ENCODE assay signal across 8 mouse cellular contexts in the genomic region with DNA sequence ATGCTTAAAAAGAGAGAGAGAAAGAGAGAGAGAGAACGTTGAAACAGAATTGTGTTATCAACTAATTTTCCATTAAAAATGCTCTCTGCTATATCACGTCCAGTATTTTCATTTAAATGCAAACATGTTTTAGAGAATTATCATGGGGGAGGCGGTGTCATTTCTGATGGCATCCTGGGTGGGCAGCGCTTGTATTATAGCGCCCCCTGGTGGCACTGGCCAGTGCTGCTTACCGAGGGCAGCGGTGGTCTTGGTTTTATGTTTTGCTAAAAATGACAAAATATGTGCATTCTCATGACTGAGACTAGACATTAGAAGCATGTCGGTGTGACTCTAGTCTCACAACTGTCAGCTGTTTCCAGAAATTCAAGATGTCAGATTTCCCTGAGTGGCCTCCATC. TPM values are rescaled to one million over a fixed set of nuclear protein-coding genes. Genes with fewer than 3 reads are reported as not detected.
DNase-seq lines count a peak whose midpoint lies in the region; ATAC-seq and TF ChIP-seq lines count a peak whose summit lies in the region.

No protein-coding gene starts in this region.

- no peaks in the 10 kb centered on the region for H3K36me3 ChIP-seq in limb, embryonic 14.5 days (ENCODE audit: control insufficient read depth, insufficient read depth, low read length)

- no peak overlapping the region for H3K4me2 ChIP-seq in limb, embryonic 14.5 days (replicated peaks; ENCODE audit: low read depth, low read length, severe bottlenecking)

- no peak for ATAC-seq in CD4-positive, CD25-positive, alpha-beta regulatory T cell, adult 4 months
- no peak for ATAC-seq in limb, embryonic 14.5 days (ENCODE audit: low FRiP score, low read depth)

- DNase-seq in CD4-positive, CD25-positive, alpha-beta regulatory T cell, adult 2 months (ENCODE audit: low read depth, low spot score) = peak; percentile 60
- DNase-seq in right cerebral cortex, postnatal 14 days = peak; percentile 70
- no peak for DNase-seq in right cerebral cortex, postnatal 25 days
- peak; percentile 75 to 84 for DNase-seq in cerebellum, postnatal 25 days
- peak; percentile 34 for DNase-seq in gastrocnemius, postnatal 14 days
- peak; percentile 51 for DNase-seq in limb, embryonic 14.5 days (ENCODE audit: low spot score)
- DNase-seq in retina, postnatal 1 day = peak; percentile 69

- no peak overlapping the region for H3K9ac ChIP-seq in limb, embryonic 14.5 days (ENCODE audit: low read depth, low read length, severe bottlenecking)

- no peak overlapping the region for H3K4me3 ChIP-seq in limb, embryonic 14.5 days (replicated peaks; ENCODE audit: low read length)

- TF ChIP-seq POLR2A in limb, embryonic 14.5 days (IDR thresholded peaks at IDR 0.05; ENCODE audit: borderline replicate concordance, extremely low read depth, insufficient read depth, insufficient read length) = no peak

- WGBS in limb, embryonic 14.5 days = 9% methylated on average over 8 of the region's 8 CpGs

- intact Hi-C loops in gastrocnemius, postnatal 14 days (cut with DNase I; ENCODE audit: low total_unique reads) = loop anchor here (2.0 to 10.0 kb wide), 2 partner anchors 209 to 341 kb away; no protein-coding TSS in a partner anchor

- no peak overlapping the region for H3K27ac ChIP-seq in limb, embryonic 14.5 days (replicated peaks; ENCODE audit: low read depth, low read length)

- H3K27me3 ChIP-seq in limb, embryonic 14.5 days (ENCODE audit: control insufficient read depth, insufficient read depth, low read length) = no peaks in the 10 kb centered on the region

- no peaks in the 10 kb centered on the region; the same call in 1 of the 2 replicates for H3K4me1 ChIP-seq in limb, embryonic 14.5 days (ENCODE audit: control insufficient read depth, insufficient read depth, low read length)

- H3K9me3 ChIP-seq in limb, embryonic 14.5 days (ENCODE audit: control insufficient read depth, low read length) = no peaks in the 10 kb centered on the region

RNA-seq across cellular contexts. Expression of a gene that starts 44.9 kb away (rescaled TPM):
- polyA plus RNA-seq in CD4-positive, CD25-positive, alpha-beta regulatory T cell, adult 4 months (2017; shearing (Covaris generic)) = 1 to 10 TPM; 5.4 to 8.1 TPM
- 10 to 100 TPM; 32.6 to 35.8 TPM for total RNA-seq in gastrocnemius, postnatal 14 days (2021)
- polyA plus RNA-seq in limb, embryonic 14.5 days (2012; rRNA removed) = 188 and 190 TPM in 2 replicates
- 174 and 180 TPM in 2 replicates for polyA plus RNA-seq in limb, embryonic 14.5 days (2014; fragmentation: Nextera tagmentation; extraction: Ambion mirVana)

Comparison
In these comparisons a context has a peak if more than half of its experiments do, and no peak if none do; other contexts are left out.
1. RNA of a gene that starts 44.9 kb away (polyA plus RNA-seq): 174 to 190 TPM in limb, embryonic 14.5 days; 5.4 to 8.1 TPM in CD4-positive, CD25-positive, alpha-beta regulatory T cell, adult 4 months; every median in the first group is over 10 times any median in the second.